Mouse (Mus musculus) skeletal muscle tissue, postnatal 0 days (tissue): ENCODE measurements around the gene Naa11. TPM values are rescaled to one million over a fixed set of nuclear protein-coding genes. Genes with fewer than 3 reads are reported as not detected.

Source experiments
- polyA plus RNA-seq: library from polyadenylated mRNA; unstranded; fragments of >200 nt; fragmentation: Nextera tagmentation; extraction: Ambion mirVana; gene quantifications from 2 replicates; pipeline ENCODE4 v1.2.1, GENCODE M21; 2015

Naa11 gene
- polyA plus RNA-seq: not detected in 2 replicates

DNA sequence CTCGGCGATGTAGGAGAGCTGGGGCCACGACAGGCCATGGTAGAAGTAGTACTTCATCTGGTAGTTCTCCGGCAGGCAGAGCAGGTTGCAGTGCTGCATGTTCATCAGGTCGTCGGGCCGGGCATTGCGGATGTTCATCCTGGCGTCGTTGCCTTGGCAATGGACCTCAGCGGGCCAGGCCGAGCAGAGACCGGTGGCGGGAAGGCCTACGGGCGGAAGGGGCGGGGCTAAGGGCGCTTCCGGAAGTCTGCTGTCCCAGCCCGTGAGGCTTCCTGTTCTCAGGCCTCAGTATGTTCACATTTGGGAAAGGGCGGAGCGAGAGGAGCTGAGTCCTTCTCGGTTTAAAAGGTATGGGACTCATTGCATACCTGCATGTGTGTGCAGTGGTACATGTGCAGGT lies at the start of gene Naa11:
Gene Naa11 (minus strand): TSS at position 220 of the 400 bp plus-strand sequence.

Other genes starting within 250 kb of the Naa11 start
- not detected in 2 replicates for gene Gk2, start 64.6 kb upstream of the Naa11 start, polyA plus RNA-seq